Mouse (Mus musculus) liver, embryonic 14.5 days (tissue): ENCODE measurements at regions not wholly inside any gene's neighbourhood (a gene's known extent, or its start where the extent isn't known, plus 50 kb on each side); places are given as distances from the start of the nearest gene placed in this dataset.
"Not testable (repeated sequence)": the region's sequence is repeated elsewhere in the genome, so short reads cannot be mapped to it uniquely, and the experiment has no call there.

ENCODE experiments used
- ATAC-seq: fragments of 200-750 bp; cut with Nextera tagmentation; 2 replicates; pipeline ENCODE4 v1.8.0; 2017; ENCODE audit warnings: moderate number of reproducible peaks, mild to moderate bottlenecking, moderate library complexity; ENCODE audit not compliant: insufficient read depth
- DNase-seq, 3 experiments: peaks; one replicate each; pipeline ENCODE4 v3.0.0-alpha.2; 2012 to 2013; ENCODE audit warnings: low read depth in 3 of 3, low spot score in 3 of 3
- H3K27ac ChIP-seq: fragments of 300-500 bp; sonication (generic); 2 replicates; pipeline ENCODE4 v1.5.1; 2014; ENCODE audit warnings: moderate library complexity, mild to moderate bottlenecking, control low read depth, inconsistent platforms
- H3K27me3 ChIP-seq: fragments of 300-500 bp; sonication (generic); 2 replicates; pipeline ENCODE4 v1.6.1; 2014; ENCODE audit warnings: mild to moderate bottlenecking, low read length, moderate library complexity; ENCODE audit not compliant: control insufficient read depth, insufficient read depth
- H3K36me3 ChIP-seq: fragments of 300-500 bp; sonication (generic); replicated peaks from 2 replicates; pipeline ENCODE4 v1.6.1; 2014; ENCODE audit warnings: low read depth; ENCODE audit not compliant: control insufficient read depth, insufficient read depth
- H3K4me1 ChIP-seq, 2 experiments: fragments of 200-500 bp in 1 of 2; fragments of 300-500 bp in 1 of 2; sonication (generic) in 1 of 2; replicated peaks; 2 replicates each; pipeline ENCODE4 v1.6.1; 2012 to 2014; ENCODE audit warnings: antibody characterized with exemption in 1 of 2, inconsistent platforms in 1 of 2, low read length in 1 of 2; ENCODE audit not compliant: control insufficient read depth in 2 of 2, insufficient read depth in 2 of 2
- H3K4me2 ChIP-seq: fragments of 300-500 bp; sonication (generic); 2 replicates; pipeline ENCODE4 v1.6.1; 2014; ENCODE audit warnings: low read depth, mild to moderate bottlenecking, control low read depth, moderate library complexity
- H3K4me3 ChIP-seq, 2 experiments: fragments of 200-500 bp in 1 of 2; fragments of 300-500 bp in 1 of 2; sonication (generic) in 1 of 2; 2 replicates each; pipeline ENCODE4 v1.5.1; 2012 to 2014; ENCODE audit warnings: low read depth in 2 of 2, low read length in 2 of 2, mild to moderate bottlenecking in 2 of 2, control low read depth in 1 of 2, inconsistent platforms in 1 of 2, moderate library complexity in 1 of 2; ENCODE audit not compliant: insufficient read depth in 1 of 2
- H3K9ac ChIP-seq: fragments of 300-500 bp; sonication (generic); replicated peaks from 2 replicates; pipeline ENCODE4 v1.6.1; 2014; ENCODE audit warnings: mild to moderate bottlenecking, control low read depth, moderate library complexity
- H3K9me3 ChIP-seq: fragments of 300-500 bp; sonication (generic); 2 replicates; pipeline ENCODE4 v1.6.1; 2016; ENCODE audit warnings: low read length, mixed read lengths; ENCODE audit not compliant: control insufficient read depth
- CTCF ChIP-seq: IDR thresholded peaks from 2 replicates; pipeline ENCODE4 v1.5.1; 2016; ENCODE audit warnings: antibody characterized with exemption, low read depth, control low read depth
- EP300 ChIP-seq: IDR thresholded peaks from 2 replicates; pipeline ENCODE4 v1.6.1; 2016; ENCODE audit warnings: antibody characterized with exemption, low read depth
- WGBS: fragments of 180-500 bp; shearing (Covaris S2); extraction: QIAGEN DNeasy Blood & Tissue Kit; methylation state at CpG from one replicate; pipeline ENCODE4 v1.1.7; 2014; ENCODE audit not compliant: insufficient replicate concordance; 5-methylcytosine and 5-hydroxymethylcytosine counted together

- Histone ChIP-seq H3K4me1 (no peaks in the 10 kb centered on the region), H3K36me3 (no peaks in the 10 kb centered on the region), H3K4me2 (no peak overlapping the region), H3K4me3 (no peak overlapping the region), H3K27me3 (no peaks in the 10 kb centered on the region), H3K9me3 (no peaks in the 10 kb centered on the region), H3K27ac (no peak overlapping the region), H3K9ac (no peak overlapping the region)
- WGBS = 49% methylated on average over 5 of the region's 5 CpGs
- DNase-seq (no peak), ATAC-seq (no peak)
- TF ChIP-seq EP300 (no peak), CTCF (no peak)
Observed at GRCm38 (mm10) chr14:87255484-87256208, 114.6 kb upstream of the Diaph3 start.

GRCm38 (mm10) chr14:87261726-87262125, 120.7 kb upstream of the Diaph3 start:
- H3K4me3 ChIP-seq = no peak overlapping the region

GRCm38 (mm10) chr14:87264826-87265225, 123.8 kb upstream of the Diaph3 start:
- 59% methylated on average over 4 of the region's 4 CpGs for WGBS
- ATAC-seq (no peak), DNase-seq (no peak)

More at GRCm38 (mm10) chr14:87261726-87262125, 120.7 kb upstream of the Diaph3 start:
- H3K27me3 ChIP-seq = no peaks in the 10 kb centered on the region
- no peak for ATAC-seq
- H3K27ac ChIP-seq = no peak overlapping the region
- H3K4me2 ChIP-seq = no peak overlapping the region
- no peak for DNase-seq
- 62% methylated on average over 5 of the region's 5 CpGs for WGBS
- no peaks in the 10 kb centered on the region for H3K9me3 ChIP-seq
- H3K36me3 ChIP-seq = no peaks in the 10 kb centered on the region
- no peaks in the 10 kb centered on the region for H3K4me1 ChIP-seq
- H3K9ac ChIP-seq = no peak overlapping the region
- TF ChIP-seq EP300 (no peak), CTCF (no peak)

GRCm38 (mm10) chr14:87266309-87266708, 125.3 kb upstream of the Diaph3 start:
- no peak for ATAC-seq
- H3K4me2 ChIP-seq = no peak overlapping the region
- WGBS = 40% methylated on average over 6 of the region's 6 CpGs
- H3K4me3 ChIP-seq = no peak overlapping the region
- no peak overlapping the region for H3K27ac ChIP-seq
- TF ChIP-seq CTCF = no peak
- TF ChIP-seq EP300 = no peak
- no peak overlapping the region for H3K9ac ChIP-seq
- H3K9me3 ChIP-seq = no peaks in the 10 kb centered on the region
- H3K36me3 ChIP-seq = no peaks in the 10 kb centered on the region
- H3K27me3 ChIP-seq = no peaks in the 10 kb centered on the region
- H3K4me1 ChIP-seq = no peaks in the 10 kb centered on the region
- DNase-seq = no peak

More at GRCm38 (mm10) chr14:87264826-87265225, 123.8 kb upstream of the Diaph3 start:
- TF ChIP-seq CTCF (no peak), EP300 (no peak)
- H3K36me3 ChIP-seq = no peaks in the 10 kb centered on the region
- H3K9ac ChIP-seq = no peak overlapping the region
- no peaks in the 10 kb centered on the region for H3K4me1 ChIP-seq
- H3K9me3 ChIP-seq = no peaks in the 10 kb centered on the region
- no peak overlapping the region for H3K27ac ChIP-seq
- no peaks in the 10 kb centered on the region for H3K27me3 ChIP-seq
- H3K4me3 ChIP-seq = no peak overlapping the region
- no peak overlapping the region for H3K4me2 ChIP-seq

GRCm38 (mm10) chr14:87289266-87289665, 127.2 kb upstream of the Tdrd3 start:
- 71% methylated on average over 8 of the region's 8 CpGs for WGBS
- not testable (repeated sequence) for H3K9me3 ChIP-seq, H3K36me3 ChIP-seq, H3K9ac ChIP-seq, DNase-seq, H3K4me2 ChIP-seq, H3K4me1 ChIP-seq, H3K4me3 ChIP-seq, H3K27ac ChIP-seq, H3K27me3 ChIP-seq, ATAC-seq
